Mouse (Mus musculus) 3134 (cell line): ENCODE results near the gene Ctc1.
A peak's percentile ranks its signal among the peaks of the same experiment; 100 is the strongest.
"Not testable (repeated sequence)": the region's sequence is repeated elsewhere in the genome, so short reads cannot be mapped to it uniquely, and the experiment has no call there.

Source experiments
- DNase-seq: peaks from one replicate; pipeline ENCODE4 v3.0.0-alpha.2; 2011; ENCODE audit warnings: low spot score; ENCODE audit not compliant: insufficient read length; ENCODE audit errors: extremely low read depth

Ctc1 gene

GRCm38 (mm10) chr11:69006575-69006974 is 9.1 kb upstream of the Ctc1 start:
- DNase-seq = not testable (repeated sequence)

- DNase-seq = peak; percentile 96
Measured at GRCm38 (mm10) chr11:69008182-69009121, 7.3 kb upstream of the Ctc1 start, which contains the start of gene Pfas. Pfas (minus strand) TSS chr11:69008460.

GRCm38 (mm10) chr11:69009508-69009907 is 6.2 kb upstream of the Ctc1 start:
- no peak for DNase-seq

- DNase-seq = no peak
Measured at GRCm38 (mm10) chr11:69010400-69011323, 5.0 kb upstream of the Ctc1 start.

GRCm38 (mm10) chr11:69011445-69011844 is 4.3 kb upstream of the Ctc1 start:
- DNase-seq = not testable (repeated sequence)

GRCm38 (mm10) chr11:69012071-69012601 is 3.6 kb upstream of the Ctc1 start:
- DNase-seq = peak; percentile 75

- no peak for DNase-seq
Measured at GRCm38 (mm10) chr11:69016755-69017154, 1.0 kb downstream of the Ctc1 start.

GRCm38 (mm10) chr11:69020691-69021090 is 5.0 kb downstream of the Ctc1 start:
- no peak for DNase-seq

- no peak for DNase-seq
Measured at GRCm38 (mm10) chr11:69026562-69026961, 10.9 kb downstream of the Ctc1 start.

- DNase-seq = peak; percentile 52
Measured at GRCm38 (mm10) chr11:69028805-69029204, 13.1 kb downstream of the Ctc1 start.

GRCm38 (mm10) chr11:69033552-69033951 is 17.8 kb downstream of the Ctc1 start:
- no peak for DNase-seq

GRCm38 (mm10) chr11:69034585-69034984 is 18.9 kb downstream of the Ctc1 start:
- no peak for DNase-seq

- DNase-seq = no peak
Measured at GRCm38 (mm10) chr11:69035411-69035810, 19.7 kb downstream of the Ctc1 start.

- DNase-seq = peak; percentile 73
Measured at GRCm38 (mm10) chr11:69035849-69036248, 20.1 kb downstream of the Ctc1 start.

GRCm38 (mm10) chr11:69036486-69037230 is 20.9 kb downstream of the Ctc1 start:
- DNase-seq = peak; percentile 81

GRCm38 (mm10) chr11:69037231-69038061 is 21.7 kb downstream of the Ctc1 start:
- DNase-seq = peak; percentile 79

- no peak for DNase-seq
Measured at GRCm38 (mm10) chr11:69038173-69038572, 22.5 kb downstream of the Ctc1 start.

- peak; percentile 91 for DNase-seq
Measured at GRCm38 (mm10) chr11:69045531-69046394, 30.1 kb downstream of the Ctc1 start, which contains the start of gene Aurkb. Aurkb (plus strand) TSS chr11:69045647.
